Mouse (Mus musculus) CH12.LX (cell line): Measurements from ENCODE around the gene Aggf1. TPM values are rescaled to one million over a fixed set of nuclear protein-coding genes. Genes with fewer than 3 reads are reported as not detected.

Source experiments
- DNase-seq: peaks from one replicate; pipeline ENCODE4 v3.0.0-alpha.2; 2013; ENCODE audit errors: extremely low read depth
- H3K27ac ChIP-seq: 2 replicates; pipeline ENCODE4 v1.5.1; 2012; ENCODE audit warnings: low read depth, mild to moderate bottlenecking, control low read depth, moderate library complexity; ENCODE audit not compliant: insufficient read depth
- H3K27me3 ChIP-seq: replicated peaks from 2 replicates; pipeline ENCODE3; 2012; ENCODE audit warnings: inconsistent platforms
- H3K36me3 ChIP-seq, 2 experiments: replicated peaks in 1 of 2; 2 replicates each; pipeline versions ENCODE3 to v1.6.1; 2012; ENCODE audit warnings: inconsistent platforms in 1 of 2, low read length in 1 of 2, mild to moderate bottlenecking in 1 of 2, mixed read lengths in 1 of 2, moderate library complexity in 1 of 2; ENCODE audit not compliant: control insufficient read depth in 1 of 2, insufficient read depth in 1 of 2
- H3K4me1 ChIP-seq, 2 experiments: 2 replicates each; pipeline ENCODE4 v1.6.1; 2012; ENCODE audit warnings: inconsistent platforms in 1 of 2, moderate library complexity in 1 of 2; ENCODE audit not compliant: insufficient read depth in 2 of 2, control insufficient read depth in 1 of 2
- H3K4me2 ChIP-seq: 2 replicates; pipeline ENCODE4 v1.6.1; 2012; ENCODE audit warnings: low read depth, mild to moderate bottlenecking, control low read depth; ENCODE audit not compliant: poor library complexity, insufficient read depth, severe bottlenecking
- H3K4me3 ChIP-seq, 3 experiments: fragments of 150-350 bp in 1 of 3; sonication (generic) in 1 of 3; replicated peaks in 1 of 3; 2 replicates each; pipeline versions ENCODE3 to v1.5.1; 2011 to 2012; ENCODE audit warnings: low read depth in 2 of 3, low read length in 2 of 3, mild to moderate bottlenecking in 2 of 3, moderate library complexity in 2 of 3, control low read depth in 1 of 3, improper control_type of control experiment in 1 of 3, inconsistent platforms in 1 of 3, mixed read lengths in 1 of 3; ENCODE audit not compliant: poor library complexity in 1 of 3
- H3K79me2 ChIP-seq: replicated peaks from 2 replicates; pipeline ENCODE4 v1.6.1; 2012; ENCODE audit warnings: mild to moderate bottlenecking, moderate library complexity; ENCODE audit not compliant: control insufficient read depth, poor library complexity, insufficient read depth, severe bottlenecking; ENCODE audit errors: extremely low read depth
- H3K9ac ChIP-seq: 2 replicates; pipeline ENCODE4 v1.6.1; 2012; ENCODE audit warnings: low read depth, mild to moderate bottlenecking, control low read depth, moderate library complexity; ENCODE audit not compliant: insufficient read depth
- H3K9me3 ChIP-seq: replicated peaks from 2 replicates; pipeline ENCODE3; 2012; ENCODE audit warnings: low read length, inconsistent platforms, mixed read lengths
- BHLHE40 ChIP-seq: IDR thresholded peaks from 2 replicates; pipeline ENCODE4 v1.6.1; 2011; ENCODE audit warnings: mild to moderate bottlenecking, low read depth, low read length, improper control_type of control experiment
- CHD1 ChIP-seq: IDR thresholded peaks from 2 replicates; pipeline ENCODE4 v1.6.1; 2012; ENCODE audit warnings: low read depth, low read length, improper control_type of control experiment, inconsistent platforms
- CHD2 ChIP-seq: IDR thresholded peaks from 2 replicates; pipeline ENCODE4 v1.6.1; 2011; ENCODE audit warnings: low read length, improper control_type of control experiment
- CTCF ChIP-seq, 2 experiments: IDR thresholded peaks in 1 of 2; conservative IDR thresholded peaks in 1 of 2; 2 replicates each; pipeline ENCODE4 v1.5.1; 2011 to 2012; ENCODE audit warnings: low read depth in 2 of 2, low read length in 2 of 2, improper control_type of control experiment in 1 of 2, inconsistent platforms in 1 of 2, mild to moderate bottlenecking in 1 of 2, moderate library complexity in 1 of 2
- E2F4 ChIP-seq: IDR thresholded peaks from 2 replicates; pipeline ENCODE4 v1.6.1; 2011; ENCODE audit warnings: low read depth, low read length, improper control_type of control experiment; ENCODE audit not compliant: insufficient replicate concordance
- ELF1 ChIP-seq: IDR thresholded peaks from 2 replicates; pipeline ENCODE4 v1.6.1; 2014; ENCODE audit warnings: low read depth, mild to moderate bottlenecking, inconsistent platforms, low read length, improper control_type of control experiment
- EP300 ChIP-seq: IDR thresholded peaks from 2 replicates; pipeline ENCODE4 v1.6.1; 2011; ENCODE audit warnings: low read length, improper control_type of control experiment
- ETS1 ChIP-seq: conservative IDR thresholded peaks from 2 replicates; pipeline ENCODE4 v1.6.1; 2012; ENCODE audit warnings: low read depth, mild to moderate bottlenecking, inconsistent platforms, low read length, improper control_type of control experiment, moderate library complexity
- GABPA ChIP-seq: IDR thresholded peaks from 2 replicates; pipeline ENCODE4 v1.6.1; 2012; ENCODE audit warnings: low read depth, low read length, improper control_type of control experiment, inconsistent platforms; ENCODE audit not compliant: insufficient replicate concordance
- HCFC1 ChIP-seq: IDR thresholded peaks from 2 replicates; pipeline ENCODE4 v1.6.1; 2012; ENCODE audit warnings: low read depth, mild to moderate bottlenecking, inconsistent platforms, low read length, improper control_type of control experiment
- IRF4 ChIP-seq: IDR thresholded peaks from 2 replicates; pipeline ENCODE4 v1.6.1; 2014; ENCODE audit warnings: low read depth, mild to moderate bottlenecking, inconsistent platforms, low read length, improper control_type of control experiment
- JUN ChIP-seq: IDR thresholded peaks from 2 replicates; pipeline ENCODE4 v1.6.1; 2011; ENCODE audit warnings: low read depth, mild to moderate bottlenecking, low read length, improper control_type of control experiment, moderate library complexity; ENCODE audit not compliant: insufficient read depth
- JUND ChIP-seq: conservative IDR thresholded peaks from 2 replicates; pipeline ENCODE4 v1.6.1; 2011; ENCODE audit warnings: low read depth, low read length, improper control_type of control experiment
- KAT2A ChIP-seq: IDR thresholded peaks from 2 replicates; pipeline ENCODE4 v1.6.1; 2012; ENCODE audit warnings: low read length, improper control_type of control experiment, inconsistent platforms; ENCODE audit not compliant: insufficient replicate concordance
- MAFK ChIP-seq: IDR thresholded peaks from 2 replicates; pipeline ENCODE4 v1.6.1; 2011; ENCODE audit warnings: low read length, improper control_type of control experiment; ENCODE audit not compliant: insufficient replicate concordance
- MAX ChIP-seq: IDR thresholded peaks from 2 replicates; pipeline ENCODE4 v1.6.1; 2011; ENCODE audit warnings: low read length, improper control_type of control experiment
- MAZ ChIP-seq: IDR thresholded peaks from 2 replicates; pipeline ENCODE4 v1.6.1; 2012; ENCODE audit warnings: low read depth, mild to moderate bottlenecking, inconsistent platforms, low read length, improper control_type of control experiment, moderate library complexity
- MEF2A ChIP-seq: IDR thresholded peaks from 2 replicates; pipeline ENCODE4 v1.6.1; 2014; ENCODE audit warnings: low read depth, mild to moderate bottlenecking, inconsistent platforms, low read length, improper control_type of control experiment, borderline replicate concordance
- MXI1 ChIP-seq: IDR thresholded peaks from 2 replicates; pipeline ENCODE4 v1.6.1; 2011; ENCODE audit warnings: mild to moderate bottlenecking, low read depth, low read length, improper control_type of control experiment
- MYC ChIP-seq: IDR thresholded peaks from 2 replicates; pipeline ENCODE4 v1.6.1; 2011; ENCODE audit warnings: low read depth, mild to moderate bottlenecking, improper control_type of control experiment, low read length
- NELFE ChIP-seq: IDR thresholded peaks from 2 replicates; pipeline ENCODE4 v1.6.1; 2011; ENCODE audit warnings: low read depth, low read length, improper control_type of control experiment
- NRF1 ChIP-seq: IDR thresholded peaks from 2 replicates; pipeline ENCODE4 v1.6.1; 2014; ENCODE audit warnings: low read depth, mild to moderate bottlenecking, inconsistent platforms, low read length, improper control_type of control experiment, moderate library complexity
- PAX5 ChIP-seq: IDR thresholded peaks from 2 replicates; pipeline ENCODE4 v1.6.1; 2012; ENCODE audit warnings: low read length, inconsistent platforms, mixed read lengths
- POLR2A ChIP-seq: IDR thresholded peaks from 2 replicates; pipeline ENCODE4 v1.6.1; 2011; ENCODE audit warnings: low read depth, mild to moderate bottlenecking, improper control_type of control experiment, low read length
- POLR2AphosphoS2 ChIP-seq: IDR thresholded peaks from 2 replicates; pipeline ENCODE4 v1.6.1; 2011; ENCODE audit warnings: low read depth, low read length, improper control_type of control experiment
- RAD21 ChIP-seq: IDR thresholded peaks from 2 replicates; pipeline ENCODE4 v1.6.1; 2011; ENCODE audit warnings: low read depth, mild to moderate bottlenecking, low read length, improper control_type of control experiment, moderate library complexity
- RCOR1 ChIP-seq: conservative IDR thresholded peaks from 2 replicates; pipeline ENCODE4 v1.6.1; 2012; ENCODE audit warnings: low read depth, mild to moderate bottlenecking, inconsistent platforms, low read length, improper control_type of control experiment
- SIN3A ChIP-seq: IDR thresholded peaks from 2 replicates; pipeline ENCODE4 v1.6.1; 2012; ENCODE audit warnings: low read length, improper control_type of control experiment, inconsistent platforms
- SMC3 ChIP-seq: IDR thresholded peaks from 2 replicates; pipeline ENCODE4 v1.6.1; 2011; ENCODE audit warnings: low read depth, low read length, improper control_type of control experiment
- TBP ChIP-seq: conservative IDR thresholded peaks from 2 replicates; pipeline ENCODE4 v1.6.1; 2011; ENCODE audit warnings: low read depth, low read length, improper control_type of control experiment
- TCF12 ChIP-seq: IDR thresholded peaks from 2 replicates; pipeline ENCODE4 v1.6.1; 2014; ENCODE audit warnings: low read depth, mild to moderate bottlenecking, inconsistent platforms, low read length, improper control_type of control experiment
- UBTF ChIP-seq: IDR thresholded peaks from 2 replicates; pipeline ENCODE4 v1.6.1; 2012; ENCODE audit warnings: low read depth, mild to moderate bottlenecking, inconsistent platforms, low read length, improper control_type of control experiment, moderate library complexity
- USF1 ChIP-seq: IDR thresholded peaks from 2 replicates; pipeline ENCODE4 v1.6.1; 2014; ENCODE audit warnings: low read depth, mild to moderate bottlenecking, inconsistent platforms, low read length, improper control_type of control experiment
- USF2 ChIP-seq: conservative IDR thresholded peaks from 2 replicates; pipeline ENCODE4 v1.6.1; 2011; ENCODE audit warnings: low read depth, low read length, improper control_type of control experiment
- ZC3H11A ChIP-seq: IDR thresholded peaks from 2 replicates; pipeline ENCODE4 v1.6.1; 2012; ENCODE audit warnings: low read depth, mild to moderate bottlenecking, inconsistent platforms, low read length, improper control_type of control experiment
- ZKSCAN1 ChIP-seq: IDR thresholded peaks from 2 replicates; pipeline ENCODE4 v1.6.1; 2012; ENCODE audit warnings: low read depth, inconsistent platforms, low read length, improper control_type of control experiment, borderline replicate concordance
- ZMIZ1 ChIP-seq: IDR thresholded peaks from 2 replicates; pipeline ENCODE4 v1.6.1; 2012; ENCODE audit warnings: low read depth, mild to moderate bottlenecking, inconsistent platforms, low read length, improper control_type of control experiment
- ZNF384 ChIP-seq: IDR thresholded peaks from 2 replicates; pipeline ENCODE4 v1.6.1; 2012; ENCODE audit warnings: low read depth, low read length, improper control_type of control experiment, inconsistent platforms
- dilution Hi-C: fragments of 300-500 bp; cut with MboI; formaldehyde crosslinking; loops from 2 replicates; pipeline ENCODE4 v1.14.3; 2020; ENCODE audit warnings: low sequenced_read_pairs; ENCODE audit not compliant: extremely low pct_unique_long_range_greater_than_20kb, extremely low pct_ligation_motif_present
- in situ Hi-C: fragments of 300-500 bp; cut with MboI; formaldehyde crosslinking; loops from 3 replicates; pipeline ENCODE4 v1.14.3; 2019; ENCODE audit warnings: low sequenced_read_pairs, low pct_ligation_motif_present, low pct_unique_long_range_greater_than_20kb, mixed read lengths
- polyA plus RNA-seq: library from polyadenylated mRNA; unstranded; fragments of >175 nt; gene quantifications from 2 replicates; pipeline ENCODE4 v1.2.1, GENCODE M21; 2012; ENCODE audit warnings: low read depth; ENCODE audit not compliant: insufficient read length
- total RNA-seq, 2 experiments: library from RNA; depleted of rRNA; stranded (reverse); fragments of 300-350 nt in 1 of 2; fragments of >200 nt in 1 of 2; gene quantifications; 2 replicates each; pipeline ENCODE4 v1.2.3; 2012 to 2014

Gene Aggf1
- total RNA-seq (2012; rRNA removed) (49.1 and 65.4 TPM in 2 replicates), total RNA-seq (2014; rRNA removed) (47.3 and 52.0 TPM in 2 replicates), polyA plus RNA-seq (68.6 and 73.4 TPM in 2 replicates)

GRCm38 (mm10) chr13:95374701-95375553 is at the start of gene Aggf1:
TSS of gene Aggf1 (minus strand) at chr13:95375352.
- TF ChIP-seq NRF1, result no peak
- no peak for TF ChIP-seq PAX5
- TF ChIP-seq ZNF384, result no peak
- peak; percentile 89 for TF ChIP-seq TBP
- TF ChIP-seq CHD1, result no peak
- no peak for TF ChIP-seq USF1
- peak; percentile 89 for TF ChIP-seq POLR2A
- peak; percentile 59; the same call in 1 of the 2 replicates for TF ChIP-seq MEF2A
- peak; percentile 65; the same call in 1 of the 2 replicates for TF ChIP-seq POLR2AphosphoS2
- no peak for TF ChIP-seq RAD21
- TF ChIP-seq ZC3H11A, result no peak
- peak; percentile 73 for TF ChIP-seq ZMIZ1
- peak; percentile 97 for TF ChIP-seq ELF1
- no peak for TF ChIP-seq E2F4
- TF ChIP-seq MAZ, result no peak
- TF ChIP-seq UBTF, result peak; percentile 92; the same call in 1 of the 2 replicates
- TF ChIP-seq ZKSCAN1, result no peak
- TF ChIP-seq RCOR1, result no peak
- peak; percentile 36 for TF ChIP-seq SIN3A
- peak; percentile 94 for TF ChIP-seq HCFC1
- peak; percentile 80 for TF ChIP-seq TCF12
- TF ChIP-seq MYC, result peak; percentile 24; the same call in 1 of the 2 replicates
- TF ChIP-seq JUN, result no peak
- no peak for TF ChIP-seq MXI1
- TF ChIP-seq NELFE, result peak; percentile 80
- no peak for TF ChIP-seq MAX
- TF ChIP-seq IRF4, result peak; percentile 34; the same call in 1 of the 2 replicates
- no peak for TF ChIP-seq MAFK
- TF ChIP-seq CHD2, result no peak
- TF ChIP-seq ETS1, result no peak
- no peak for TF ChIP-seq SMC3
- peak; percentile 87; the same call in 1 of the 2 replicates for TF ChIP-seq KAT2A
- TF ChIP-seq BHLHE40, result no peak
- TF ChIP-seq USF2, result no peak
- TF ChIP-seq CTCF (conservative IDR thresholded peaks at IDR 0.05 in 1 of 2, IDR thresholded peaks at IDR 0.05 in 1 of 2; ENCODE audit: low read depth in 2 of 2, low read length in 2 of 2), result no peak
- no peak for TF ChIP-seq EP300
- no peak for TF ChIP-seq JUND
- no peak; the same call in 1 of the 2 replicates for TF ChIP-seq GABPA
- no peaks in the 10 kb centered on the region for H3K27me3 ChIP-seq
- no peaks in the 10 kb centered on the region for H3K9me3 ChIP-seq
- in situ Hi-C loops, result no loop called here
- peaks cover 12 to 25% of the 10 kb centered on the region in 2 experiments for H3K36me3 ChIP-seq
- peak within 1 kb of the TSS; percentile 98 for H3K4me2 ChIP-seq
- peaks cover 8 to 19% of the 10 kb centered on the region in 2 experiments for H3K4me1 ChIP-seq
- DNase-seq, result peak; percentile 93
- H3K27ac ChIP-seq, result 0 out of 2 replicates have a peak within 1 kb of the TSS, but pooled peaks have one; percentile 14
- peaks cover 26% of the 10 kb centered on the region for H3K79me2 ChIP-seq
- peak within 1 kb of the TSS; percentile 88 to 96 (median 89) for H3K4me3 ChIP-seq
- peak within 1 kb of the TSS; percentile 81 for H3K9ac ChIP-seq
- dilution Hi-C loops, result no loop called here
